Comparison of ENCODE assay signal across 8 mouse cellular contexts in genomic region chr14:25459016-25459393, GRCm38 (mm10). TPM values are rescaled to one million over a fixed set of nuclear protein-coding genes. Genes with fewer than 3 reads are reported as not detected.
A peak's percentile ranks its signal among the peaks of the same experiment; 100 is the strongest.
DNase-seq lines count a peak whose midpoint lies in the region; ATAC-seq lines count a peak whose summit lies in the region.

Gene Zmiz1 (plus strand): TSS chr14:25459185.

- no peaks in the 10 kb centered on the region for H3K36me3 ChIP-seq in intestine, embryonic 14.5 days (ENCODE audit: control insufficient read depth, insufficient read depth, low read length)

- intact Hi-C loops in gastrocnemius, postnatal 36 days (cut with DNase I), result loop anchor here (1.0 to 10.0 kb wide), 5 partner anchors 73 to 954 kb away; no protein-coding TSS in a partner anchor
- intact Hi-C loops in left cerebral cortex, postnatal 14 days (cut with DNase I), result loop anchor here (2.0 to 10.0 kb wide), 6 partner anchors 80 to 684 kb away; no protein-coding TSS in a partner anchor

- peak; percentile 56 for ATAC-seq in activated CD4-positive, CD25-positive, alpha-beta regulatory T cell, adult 4 months
- ATAC-seq in intestine, embryonic 14.5 days (replicated peaks; ENCODE audit: low FRiP score, low TSS enrichment, low read depth), result peak; percentile 49
- ATAC-seq in megakaryocyte-erythroid progenitor cell, adult 5-6 weeks (replicated peaks; ENCODE audit: low FRiP score, low TSS enrichment, poor library complexity, severe bottlenecking), result peak; percentile 45

- 0% methylated on average over 42 of the region's 42 CpGs for WGBS in intestine, embryonic 14.5 days

- DNase-seq in embryo, embryonic 10.5 days (ENCODE audit: low spot score), result peak; percentile 94
- DNase-seq in gastrocnemius, postnatal 36 days, result peak in 1 of 2 experiments; percentile 88
- peak; percentile 94 for DNase-seq in intestine, embryonic 14.5 days (ENCODE audit: low spot score)
- peak; percentile 84 to 87 for DNase-seq in left cerebral cortex, postnatal 14 days (ENCODE audit: low spot score in 2 of 2)
- DNase-seq in right cerebral cortex, postnatal 25 days, result peak; percentile 88
- peak; percentile 90 to 91 for DNase-seq in urinary bladder, postnatal 36 days (ENCODE audit: low spot score in 2 of 2)

- peaks cover 54% of the 10 kb centered on the region for H3K4me1 ChIP-seq in intestine, embryonic 14.5 days (replicated peaks; ENCODE audit: control insufficient read depth, insufficient read depth, low read length)

- peak within 1 kb of the TSS; percentile 100 for H3K27ac ChIP-seq in intestine, embryonic 14.5 days (ENCODE audit: low read depth)

- H3K4me3 ChIP-seq in intestine, embryonic 14.5 days (ENCODE audit: low read depth, low read length), result peak within 1 kb of the TSS; percentile 94

- H3K27me3 ChIP-seq in intestine, embryonic 14.5 days (replicated peaks; ENCODE audit: control insufficient read depth, insufficient read depth, low read length), result no peaks in the 10 kb centered on the region

- H3K9ac ChIP-seq in intestine, embryonic 14.5 days (ENCODE audit: low read length), result peak within 1 kb of the TSS; percentile 96

- no peaks in the 10 kb centered on the region for H3K9me3 ChIP-seq in intestine, embryonic 14.5 days (ENCODE audit: control insufficient read depth, low read length)

- peak within 1 kb of the TSS; percentile 94 for H3K4me2 ChIP-seq in intestine, embryonic 14.5 days (ENCODE audit: low read length)

RNA-seq across cellular contexts. Expression of gene Zmiz1, which starts in this region (rescaled TPM):
- polyA plus RNA-seq in activated CD4-positive, CD25-positive, alpha-beta regulatory T cell, adult 4 months (2017; shearing (Covaris generic)), result 10 to 100 TPM; 23.8 to 27.9 TPM
- 10 to 100 TPM; 24.3 to 27.2 TPM for total RNA-seq in gastrocnemius, postnatal 36 days (2021)
- 37.4 and 39.0 TPM in 2 replicates for polyA plus RNA-seq in intestine, embryonic 14.5 days (2014; fragmentation: Nextera tagmentation; extraction: Ambion mirVana)
- total RNA-seq in left cerebral cortex, postnatal 14 days (2021), result 10 to 100 TPM; 86.2 to 98.9 TPM
- total RNA-seq in megakaryocyte-erythroid progenitor cell, adult 5-6 weeks (2014; fragmentation: Nextera tagmentation), result 51.3 and 56.9 TPM in 2 replicates
- 6.7 and 12.6 TPM in 2 replicates for total RNA-seq in megakaryocyte-erythroid progenitor cell, adult 5-6 weeks (2017)
